Mouse (Mus musculus) midbrain, embryonic 11.5 days (tissue): ENCODE measurements around the gene Nsfl1c. TPM values are rescaled to one million over a fixed set of nuclear protein-coding genes. Genes with fewer than 3 reads are reported as not detected.

Experiments
- ATAC-seq: fragments of 200-750 bp; cut with Nextera tagmentation; 2 replicates; pipeline ENCODE4 v1.8.0; 2017; ENCODE audit warnings: moderate TSS enrichment, moderate library complexity; ENCODE audit not compliant: low FRiP score
- DNase-seq: peaks from one replicate; pipeline ENCODE4 v3.0.0; 2015; ENCODE audit warnings: low spot score; ENCODE audit errors: missing footprints
- H3K27ac ChIP-seq: fragments of 300-500 bp; sonication (generic); 2 replicates; pipeline ENCODE4 v1.5.1; 2014; ENCODE audit warnings: low read depth, low read length
- H3K27me3 ChIP-seq: fragments of 300-500 bp; sonication (generic); 2 replicates; pipeline ENCODE4 v1.6.1; 2014; ENCODE audit warnings: mild to moderate bottlenecking, low read length, moderate library complexity, mixed read lengths; ENCODE audit not compliant: control insufficient read depth, insufficient read depth
- H3K36me3 ChIP-seq: fragments of 300-500 bp; sonication (generic); 2 replicates; pipeline ENCODE4 v1.6.1; 2014; ENCODE audit warnings: mild to moderate bottlenecking, low read length, moderate library complexity, mixed read lengths; ENCODE audit not compliant: control insufficient read depth, insufficient read depth
- H3K4me1 ChIP-seq: fragments of 300-500 bp; sonication (generic); 2 replicates; pipeline ENCODE4 v1.6.1; 2014; ENCODE audit warnings: low read length; ENCODE audit not compliant: control insufficient read depth, insufficient read depth
- H3K4me2 ChIP-seq: fragments of 300-500 bp; sonication (generic); 2 replicates; pipeline ENCODE4 v1.6.1; 2014; ENCODE audit warnings: mild to moderate bottlenecking, moderate library complexity
- H3K4me3 ChIP-seq: fragments of 300-500 bp; sonication (generic); 2 replicates; pipeline ENCODE4 v1.5.1; 2014; ENCODE audit warnings: low read depth, low read length
- H3K9ac ChIP-seq: fragments of 300-500 bp; sonication (generic); 2 replicates; pipeline ENCODE4 v1.6.1; 2014; ENCODE audit warnings: low read length
- H3K9me3 ChIP-seq: fragments of 300-500 bp; sonication (generic); 2 replicates; pipeline ENCODE4 v1.6.1; 2016; ENCODE audit warnings: low read length; ENCODE audit not compliant: control insufficient read depth
- WGBS: fragments of 180-500 bp; shearing (Covaris S2); extraction: QIAGEN DNeasy Blood & Tissue Kit; methylation state at CpG from one replicate; pipeline ENCODE4 v1.1.7; 2014; 5-methylcytosine and 5-hydroxymethylcytosine counted together
- polyA plus RNA-seq: library from polyadenylated mRNA; unstranded; fragments of >200 nt; fragmentation: Nextera tagmentation; extraction: Ambion mirVana; gene quantifications from 2 replicates; pipeline ENCODE4 v1.2.1, GENCODE M21; 2014

Gene Nsfl1c
- polyA plus RNA-seq, 1 experiment from 2014 or later = 299 TPM

GRCm38 (mm10) chr2:151524324-151525041 is 30.5 kb downstream of the Nsfl1c start:
- Histone ChIP-seq H3K4me3 (no peak overlapping the region), H3K27ac (no peak overlapping the region), H3K9ac (no peak overlapping the region), H3K4me2 (no peak overlapping the region), H3K4me1 (no peaks in the 10 kb centered on the region), H3K27me3 (no peaks in the 10 kb centered on the region), H3K9me3 (no peaks in the 10 kb centered on the region), H3K36me3 (no peaks in the 10 kb centered on the region)
- ATAC-seq (no peak), DNase-seq (no peak)
- 69% methylated on average over 4 of the region's 4 CpGs for WGBS

GRCm38 (mm10) chr2:151525520-151525919 is 31.5 kb downstream of the Nsfl1c start:
- Histone ChIP-seq H3K4me1 (no peaks in the 10 kb centered on the region), H3K27me3 (no peaks in the 10 kb centered on the region), H3K4me2 (no peak overlapping the region), H3K27ac (no peak overlapping the region), H3K36me3 (no peaks in the 10 kb centered on the region), H3K4me3 (no peak overlapping the region), H3K9ac (no peak overlapping the region), H3K9me3 (no peaks in the 10 kb centered on the region)
- whole genome bisulfite sequencing = 72% methylated on average over 2 of the region's 2 CpGs
- ATAC-seq (no peak), DNase-seq (no peak)

- WGBS = 86% methylated on average over 1 of the region's 1 CpGs
- DNase-seq = no peak
- H3K4me2 ChIP-seq = no peak overlapping the region
- no peaks in the 10 kb centered on the region for H3K4me1 ChIP-seq
- H3K27me3 ChIP-seq = no peaks in the 10 kb centered on the region
- H3K9me3 ChIP-seq = no peaks in the 10 kb centered on the region
- H3K9ac ChIP-seq = no peak overlapping the region
- no peak for ATAC-seq
- no peaks in the 10 kb centered on the region for H3K36me3 ChIP-seq
- no peak overlapping the region for H3K27ac ChIP-seq
- no peak overlapping the region for H3K4me3 ChIP-seq
Observed at GRCm38 (mm10) chr2:151528066-151528465, 34.1 kb downstream of the Nsfl1c start.

GRCm38 (mm10) chr2:151529169-151529568 is 35.2 kb downstream of the Nsfl1c start:
- Histone ChIP-seq H3K36me3 (no peaks in the 10 kb centered on the region), H3K27ac (no peak overlapping the region), H3K9me3 (no peaks in the 10 kb centered on the region), H3K9ac (no peak overlapping the region), H3K4me3 (no peak overlapping the region), H3K4me2 (no peak overlapping the region), H3K27me3 (no peaks in the 10 kb centered on the region), H3K4me1 (no peaks in the 10 kb centered on the region)
- ATAC-seq = no peak
- no peak for DNase-seq

- Histone ChIP-seq H3K36me3 (no peaks in the 10 kb centered on the region), H3K27ac (no peak overlapping the region), H3K9ac (no peak overlapping the region), H3K4me3 (no peak overlapping the region), H3K4me1 (no peaks in the 10 kb centered on the region), H3K27me3 (no peaks in the 10 kb centered on the region), H3K9me3 (no peaks in the 10 kb centered on the region), H3K4me2 (no peak overlapping the region)
- WGBS = 64% methylated on average over 8 of the region's 8 CpGs
- ATAC-seq (no peak), DNase-seq (no peak)
Observed at GRCm38 (mm10) chr2:151530378-151531230, 36.6 kb downstream of the Nsfl1c start.

GRCm38 (mm10) chr2:151533632-151534031 is 39.6 kb downstream of the Nsfl1c start:
- no peak for ATAC-seq
- WGBS = 91% methylated on average over 5 of the region's 6 CpGs
- no peak overlapping the region for H3K9ac ChIP-seq

GRCm38 (mm10) chr2:151535961-151536617 is 42.1 kb downstream of the Nsfl1c start:
- 44% methylated on average over 1 of the region's 1 CpGs for WGBS
- no peak overlapping the region for H3K4me2 ChIP-seq
- no peak overlapping the region for H3K27ac ChIP-seq
- no peak overlapping the region for H3K9ac ChIP-seq
- no peak for DNase-seq
- no peak overlapping the region for H3K4me3 ChIP-seq
- ATAC-seq = peak; percentile 77
- H3K9me3 ChIP-seq = no peaks in the 10 kb centered on the region
- no peaks in the 10 kb centered on the region for H3K36me3 ChIP-seq
- H3K27me3 ChIP-seq = no peaks in the 10 kb centered on the region
- no peaks in the 10 kb centered on the region for H3K4me1 ChIP-seq

More at GRCm38 (mm10) chr2:151533632-151534031, 39.6 kb downstream of the Nsfl1c start:
- DNase-seq = no peak
- Histone ChIP-seq H3K27ac (no peak overlapping the region), H3K27me3 (no peaks in the 10 kb centered on the region), H3K36me3 (no peaks in the 10 kb centered on the region), H3K4me2 (no peak overlapping the region), H3K9me3 (no peaks in the 10 kb centered on the region), H3K4me1 (no peaks in the 10 kb centered on the region), H3K4me3 (no peak overlapping the region)

- Histone ChIP-seq H3K27me3 (no peaks in the 10 kb centered on the region), H3K9ac (no peak overlapping the region), H3K36me3 (no peaks in the 10 kb centered on the region), H3K27ac (no peak overlapping the region), H3K4me2 (no peak overlapping the region), H3K9me3 (no peaks in the 10 kb centered on the region), H3K4me1 (peaks cover 3% of the 10 kb centered on the region; the same call in 1 of the 2 replicates), H3K4me3 (no peak overlapping the region)
- ATAC-seq (0 out of 2 replicates have a peak, but pooled peaks have one; percentile 10), DNase-seq (no peak)
- WGBS = 81% methylated on average over 5 of the region's 5 CpGs
Observed at GRCm38 (mm10) chr2:151536618-151536974, 42.6 kb downstream of the Nsfl1c start.

GRCm38 (mm10) chr2:151538646-151539045 is 44.7 kb downstream of the Nsfl1c start:
- H3K36me3 ChIP-seq = no peaks in the 10 kb centered on the region
- no peak for ATAC-seq
- no peaks in the 10 kb centered on the region for H3K9me3 ChIP-seq
- no peak for DNase-seq
- H3K27me3 ChIP-seq = no peaks in the 10 kb centered on the region
- no peak overlapping the region for H3K4me3 ChIP-seq
- H3K27ac ChIP-seq = no peak overlapping the region
- H3K4me2 ChIP-seq = no peak overlapping the region
- whole genome bisulfite sequencing = 67% methylated on average over 4 of the region's 4 CpGs
- no peak overlapping the region for H3K9ac ChIP-seq
- peaks cover 7% of the 10 kb centered on the region for H3K4me1 ChIP-seq
